20 mouse cellular contexts compared by ENCODE assay signal in genomic region chr11:98595021-98595420, GRCm38 (mm10). TPM values are rescaled to one million over a fixed set of nuclear protein-coding genes. Genes with fewer than 3 reads are reported as not detected.
A peak's percentile ranks its signal among the peaks of the same experiment; 100 is the strongest.
DNase-seq lines count a peak whose midpoint lies in the region; ATAC-seq lines count a peak whose summit lies in the region.
"Had no signal": no experiment of that assay in that cellular context is flagged by ENCODE, and none has a peak within 500 bp of the region (broad histone marks: within the 10 kb centered on the region; RNA-seq: fewer than 3 reads in every experiment).

No protein-coding gene starts in this region.

- DNase-seq in thymus, postnatal 0 days (ENCODE audit: low spot score): peak; percentile 58
- DNase-seq in thymus, postnatal 4 days: no peak
- peak; percentile 67 for DNase-seq in CD4-positive, CD25-positive, alpha-beta regulatory T cell, adult 2 months (ENCODE audit: low read depth, low spot score)
- peak; percentile 14 to 36 for DNase-seq in thymus, postnatal 36 days
- no peak for DNase-seq in lung, postnatal 10 days
- DNase-seq in kidney, adult 9 months: no peak
- DNase-seq: adrenal gland, adult 8-10 months; adrenal gland, postnatal 36 days; cerebellum, adult 8-10 months; cerebellum, postnatal 14 days; heart, adult 2 months had no signal

- ATAC-seq in inflammation-experienced regulatory T-cells, adult 6 months: peak; percentile 44
- ATAC-seq: forebrain, embryonic 15.5 days had no signal

RNA-seq across cellular contexts. Expression of gene Lrrc3c, which starts 3.1 kb away (rescaled TPM):
- not detected in 2 replicates for polyA plus RNA-seq in thymus, postnatal 0 days (2015; fragmentation: Nextera tagmentation; extraction: Ambion mirVana)
- polyA plus RNA-seq in inflammation-experienced regulatory T-cells, adult 6 months (2017; shearing (Covaris generic)): not detected
- polyA plus RNA-seq: cortical plate, adult 2 months; embryonic facial prominence, embryonic 12.5 days; forebrain, embryonic 11.5 days; forebrain, embryonic 15.5 days; heart, adult 2 months; heart, embryonic 12.5 days; heart, embryonic 16.5 days; hindbrain, embryonic 10.5 days; hindbrain, embryonic 14.5 days had no signal

RNA-seq across cellular contexts. Expression of gene Ormdl3, which starts 7.9 kb away (rescaled TPM):
- 37.6 and 38.5 TPM in 2 replicates for polyA plus RNA-seq in thymus, postnatal 0 days (2015; fragmentation: Nextera tagmentation; extraction: Ambion mirVana)
- 10 to 100 TPM; 23.6 to 31.0 (median 30.7) TPM for polyA plus RNA-seq in inflammation-experienced regulatory T-cells, adult 6 months (2017; shearing (Covaris generic))

RNA-seq across cellular contexts. Expression of gene Gm12355, which starts 30.4 kb away (rescaled TPM):
- polyA plus RNA-seq in thymus, postnatal 0 days (2015; fragmentation: Nextera tagmentation; extraction: Ambion mirVana): 0.78 and 1.1 TPM in 2 replicates
- polyA plus RNA-seq in inflammation-experienced regulatory T-cells, adult 6 months (2017; shearing (Covaris generic)): 10 to 100 TPM in 2 of 3 experiments, 1 to 10 TPM in 1; 1.3 to 14.8 (median 10.7) TPM
- polyA plus RNA-seq: heart, adult 2 months had no signal

RNA-seq across cellular contexts. Expression of gene Gsdma3, which starts 31.1 kb away (rescaled TPM):
- 0.26 and 0.42 TPM in 2 replicates for polyA plus RNA-seq in thymus, postnatal 0 days (2015; fragmentation: Nextera tagmentation; extraction: Ambion mirVana)
- polyA plus RNA-seq in inflammation-experienced regulatory T-cells, adult 6 months (2017; shearing (Covaris generic)): not detected
- polyA plus RNA-seq: cortical plate, adult 2 months; embryonic facial prominence, embryonic 12.5 days; forebrain, embryonic 11.5 days; forebrain, embryonic 15.5 days; heart, adult 2 months; heart, embryonic 12.5 days; hindbrain, embryonic 10.5 days; hindbrain, embryonic 14.5 days had no signal

RNA-seq across cellular contexts. Expression of gene Zpbp2, which starts 44.1 kb away (rescaled TPM):
- 2.3 and 2.4 TPM in 2 replicates for polyA plus RNA-seq in thymus, postnatal 0 days (2015; fragmentation: Nextera tagmentation; extraction: Ambion mirVana)
- 1 to 10 TPM; 3.4 to 5.0 (median 4.3) TPM for polyA plus RNA-seq in inflammation-experienced regulatory T-cells, adult 6 months (2017; shearing (Covaris generic))
- polyA plus RNA-seq: embryonic facial prominence, embryonic 12.5 days; heart, adult 2 months; hindbrain, embryonic 14.5 days had no signal

Comparison
In these comparisons a context has a peak if more than half of its experiments do, and no peak if none do; other contexts are left out.
1. DNase-seq: peak in thymus, postnatal 0 days (single experiment), CD4-positive, CD25-positive, alpha-beta regulatory T cell, adult 2 months (single experiment) and thymus, postnatal 36 days (2 of 2); none in thymus, postnatal 4 days (single experiment), lung, postnatal 10 days (single experiment) and kidney, adult 9 months (single experiment).